Mouse (Mus musculus): ENCODE data around the gene Fbxo48. TPM values are rescaled to one million over a fixed set of nuclear protein-coding genes. Genes with fewer than 3 reads are reported as not detected.

The Fbxo48 gene
- polyA plus RNA-seq (2014; fragmentation: Nextera tagmentation; extraction: Ambion mirVana) = 0.60 and 0.91 TPM in 2 replicates

GRCm38 (mm10) chr11:16950976-16951760 lies at the start of gene Fbxo48:
Gene Fbxo48 (plus strand): TSS chr11:16951375.
- H3K36me3 ChIP-seq (ENCODE audit: control insufficient read depth, insufficient read depth, low read length) = no peaks in the 10 kb centered on the region
- under 1% methylated on average over 38 of the region's 38 CpGs for WGBS

DNA sequence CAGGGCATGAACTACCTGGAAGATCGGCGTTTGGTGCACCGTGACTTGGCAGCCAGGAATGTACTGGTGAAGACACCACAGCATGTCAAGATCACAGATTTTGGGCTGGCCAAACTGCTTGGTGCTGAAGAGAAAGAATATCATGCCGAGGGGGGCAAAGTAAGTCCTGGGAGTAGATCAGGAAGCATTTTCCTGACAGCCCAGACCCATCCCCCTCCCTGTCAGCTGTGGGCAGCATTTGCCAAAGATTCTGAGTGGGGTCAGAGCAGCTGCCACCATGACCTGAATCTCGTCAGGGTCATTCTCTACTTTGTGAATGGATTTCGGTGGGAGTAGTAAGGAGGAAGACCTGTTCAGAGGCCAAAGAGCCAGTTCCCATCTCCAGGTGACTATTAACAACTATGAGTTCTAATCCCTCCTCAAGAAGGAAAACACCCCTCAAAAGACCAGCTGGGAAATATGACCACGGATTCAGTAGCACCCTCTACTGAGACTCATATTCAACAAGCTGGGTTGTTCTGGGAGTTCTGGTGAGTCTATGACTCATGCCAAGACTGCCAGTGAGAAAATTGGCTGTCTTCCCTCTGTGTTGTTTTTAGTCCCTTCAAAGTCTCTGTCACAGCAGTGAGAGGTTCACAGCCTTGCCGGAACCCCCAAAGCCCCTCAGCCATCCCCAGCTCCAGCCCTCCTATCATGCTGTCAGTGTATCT lies 46.7 kb upstream of the Fbxo48 start:
- no peak overlapping the region for H3K4me3 ChIP-seq (ENCODE audit: low read depth, low read length)
- H3K9me3 ChIP-seq (ENCODE audit: control insufficient read depth, low read length) = no peaks in the 10 kb centered on the region
- H3K4me2 ChIP-seq (ENCODE audit: low read depth, low read length) = no peak overlapping the region
- no peak overlapping the region for H3K9ac ChIP-seq (replicated peaks; ENCODE audit: low read depth, low read length)
- WGBS = 84% methylated on average over 8 of the region's 8 CpGs
- no peaks in the 10 kb centered on the region for H3K4me1 ChIP-seq (ENCODE audit: control insufficient read depth, insufficient read depth, low read length)
- no peak for ATAC-seq (ENCODE audit: low read depth)
- H3K27me3 ChIP-seq (ENCODE audit: control insufficient read depth, insufficient read depth, low read length) = no peaks in the 10 kb centered on the region
- H3K27ac ChIP-seq (ENCODE audit: low read depth, low read length) = no peak overlapping the region
- H3K36me3 ChIP-seq (ENCODE audit: control insufficient read depth, insufficient read depth, low read length) = no peaks in the 10 kb centered on the region

More at GRCm38 (mm10) chr11:16950976-16951760, at the start of gene Fbxo48:
- no peaks in the 10 kb centered on the region for H3K27me3 ChIP-seq (ENCODE audit: control insufficient read depth, insufficient read depth, low read length)
- H3K9ac ChIP-seq (replicated peaks; ENCODE audit: low read depth, low read length) = peak within 1 kb of the TSS; percentile 48
- no peaks in the 10 kb centered on the region for H3K4me1 ChIP-seq (ENCODE audit: control insufficient read depth, insufficient read depth, low read length)
- peak within 1 kb of the TSS; percentile 61 for H3K4me3 ChIP-seq (ENCODE audit: low read depth, low read length)
- ATAC-seq (ENCODE audit: low read depth) = peak; percentile 100
- peak within 1 kb of the TSS; percentile 63 for H3K4me2 ChIP-seq (ENCODE audit: low read depth, low read length)
- H3K27ac ChIP-seq (ENCODE audit: low read depth, low read length) = no peak within 1 kb of the TSS
- no peaks in the 10 kb centered on the region for H3K9me3 ChIP-seq (ENCODE audit: control insufficient read depth, low read length)

DNA sequence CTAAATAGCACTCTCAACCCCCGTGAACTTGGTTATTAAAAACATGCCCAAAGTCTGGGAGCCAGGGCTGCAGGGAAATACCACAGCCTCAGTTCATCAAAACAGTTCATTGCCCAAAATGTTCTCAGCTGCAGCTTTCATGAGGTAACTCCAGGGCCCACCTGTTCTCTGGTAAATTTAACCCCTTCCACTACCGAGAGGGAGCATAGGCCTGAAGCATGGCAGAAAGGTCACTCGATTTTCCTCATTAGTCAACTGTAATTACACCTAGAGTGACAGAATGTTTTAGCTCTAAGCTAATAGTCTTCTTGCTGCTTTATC lies 46.2 kb upstream of the Fbxo48 start:
- 84% methylated on average over 3 of the region's 3 CpGs for WGBS

DNA sequence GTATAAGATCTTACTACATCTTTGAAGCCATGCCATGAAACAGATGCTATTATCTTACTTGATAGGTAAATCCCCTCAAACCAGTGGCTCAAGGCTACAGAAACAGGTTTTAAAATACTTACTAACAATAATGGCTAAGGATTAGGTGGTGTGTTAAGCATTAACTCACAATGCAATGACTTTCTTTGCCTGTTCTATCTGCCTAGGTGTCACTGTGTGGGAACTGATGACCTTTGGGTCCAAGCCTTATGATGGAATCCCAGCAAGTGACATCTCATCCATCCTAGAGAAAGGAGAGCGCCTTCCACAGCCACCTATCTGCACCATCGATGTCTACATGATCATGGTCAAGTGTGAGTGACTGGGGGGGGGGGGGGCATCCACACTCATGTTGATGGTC lies 44.6 kb upstream of the Fbxo48 start:
- Histone ChIP-seq H3K4me2 (ENCODE audit: low read depth, low read length) (no peak overlapping the region), H3K4me3 (ENCODE audit: low read depth, low read length) (no peak overlapping the region), H3K27me3 (ENCODE audit: control insufficient read depth, insufficient read depth, low read length) (no peaks in the 10 kb centered on the region), H3K4me1 (ENCODE audit: control insufficient read depth, insufficient read depth, low read length) (no peaks in the 10 kb centered on the region), H3K9me3 (ENCODE audit: control insufficient read depth, low read length) (no peaks in the 10 kb centered on the region), H3K36me3 (ENCODE audit: control insufficient read depth, insufficient read depth, low read length) (no peaks in the 10 kb centered on the region), H3K27ac (ENCODE audit: low read depth, low read length) (no peak overlapping the region), H3K9ac (replicated peaks; ENCODE audit: low read depth, low read length) (no peak overlapping the region)
- ATAC-seq (ENCODE audit: low read depth) = no peak
- 95% methylated on average over 2 of the region's 2 CpGs for WGBS

More for the DNA sequence above, 46.2 kb upstream of the Fbxo48 start:
- H3K27me3 ChIP-seq (ENCODE audit: control insufficient read depth, insufficient read depth, low read length) = no peaks in the 10 kb centered on the region
- H3K9ac ChIP-seq (replicated peaks; ENCODE audit: low read depth, low read length) = no peak overlapping the region
- H3K36me3 ChIP-seq (ENCODE audit: control insufficient read depth, insufficient read depth, low read length) = no peaks in the 10 kb centered on the region
- no peaks in the 10 kb centered on the region for H3K9me3 ChIP-seq (ENCODE audit: control insufficient read depth, low read length)
- no peak overlapping the region for H3K27ac ChIP-seq (ENCODE audit: low read depth, low read length)
- no peak for ATAC-seq (ENCODE audit: low read depth)
- no peak overlapping the region for H3K4me3 ChIP-seq (ENCODE audit: low read depth, low read length)
- no peak overlapping the region for H3K4me2 ChIP-seq (ENCODE audit: low read depth, low read length)
- no peaks in the 10 kb centered on the region for H3K4me1 ChIP-seq (ENCODE audit: control insufficient read depth, insufficient read depth, low read length)

GRCm38 (mm10) chr11:16907517-16908129 lies 43.6 kb upstream of the Fbxo48 start:
- H3K36me3 ChIP-seq (ENCODE audit: control insufficient read depth, insufficient read depth, low read length) = no peaks in the 10 kb centered on the region
- no peak overlapping the region for H3K27ac ChIP-seq (ENCODE audit: low read depth, low read length)
- no peak for ATAC-seq (ENCODE audit: low read depth)
- no peaks in the 10 kb centered on the region for H3K27me3 ChIP-seq (ENCODE audit: control insufficient read depth, insufficient read depth, low read length)
- no peak overlapping the region for H3K4me3 ChIP-seq (ENCODE audit: low read depth, low read length)
- H3K9ac ChIP-seq (replicated peaks; ENCODE audit: low read depth, low read length) = no peak overlapping the region
- H3K9me3 ChIP-seq (ENCODE audit: control insufficient read depth, low read length) = no peaks in the 10 kb centered on the region
- H3K4me2 ChIP-seq (ENCODE audit: low read depth, low read length) = no peak overlapping the region
- H3K4me1 ChIP-seq (ENCODE audit: control insufficient read depth, insufficient read depth, low read length) = no peaks in the 10 kb centered on the region
- 91% methylated on average over 1 of the region's 1 CpGs for WGBS

DNA sequence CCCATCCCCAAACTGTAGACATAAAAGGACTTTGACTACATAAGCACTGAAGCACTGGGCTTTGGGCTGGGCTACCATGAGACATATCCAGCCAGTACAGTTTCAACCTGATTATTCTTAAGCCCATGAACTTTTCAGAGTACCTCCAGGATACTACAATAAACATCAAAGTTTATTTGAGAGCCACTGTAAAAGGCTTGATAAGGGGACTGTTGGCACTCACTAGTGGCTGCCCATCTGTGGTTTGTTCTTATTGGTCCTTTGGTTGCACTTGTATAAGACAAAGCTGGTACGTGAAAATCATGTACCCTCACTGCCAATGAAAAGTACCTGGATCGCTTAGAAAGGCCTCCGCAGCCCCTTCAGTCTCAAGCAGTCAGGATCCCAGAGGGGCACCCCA lies 36.4 kb upstream of the Fbxo48 start:
- H3K4me1 ChIP-seq (ENCODE audit: control insufficient read depth, insufficient read depth, low read length) = no peaks in the 10 kb centered on the region
- no peak overlapping the region for H3K4me2 ChIP-seq (ENCODE audit: low read depth, low read length)
- no peaks in the 10 kb centered on the region for H3K9me3 ChIP-seq (ENCODE audit: control insufficient read depth, low read length)
- H3K9ac ChIP-seq (replicated peaks; ENCODE audit: low read depth, low read length) = no peak overlapping the region
- H3K4me3 ChIP-seq (ENCODE audit: low read depth, low read length) = no peak overlapping the region
- no peak for ATAC-seq (ENCODE audit: low read depth)
- no peaks in the 10 kb centered on the region for H3K27me3 ChIP-seq (ENCODE audit: control insufficient read depth, insufficient read depth, low read length)
- WGBS = 73% methylated on average over 3 of the region's 3 CpGs
- no peaks in the 10 kb centered on the region for H3K36me3 ChIP-seq (ENCODE audit: control insufficient read depth, insufficient read depth, low read length)
- no peak overlapping the region for H3K27ac ChIP-seq (ENCODE audit: low read depth, low read length)

- Histone ChIP-seq H3K36me3 (ENCODE audit: control insufficient read depth, insufficient read depth, low read length) (no peaks in the 10 kb centered on the region), H3K27me3 (ENCODE audit: control insufficient read depth, insufficient read depth, low read length) (no peaks in the 10 kb centered on the region), H3K27ac (ENCODE audit: low read depth, low read length) (no peak overlapping the region), H3K4me2 (ENCODE audit: low read depth, low read length) (no peak overlapping the region), H3K9ac (replicated peaks; ENCODE audit: low read depth, low read length) (no peak overlapping the region), H3K9me3 (ENCODE audit: control insufficient read depth, low read length) (no peaks in the 10 kb centered on the region), H3K4me1 (ENCODE audit: control insufficient read depth, insufficient read depth, low read length) (no peaks in the 10 kb centered on the region), H3K4me3 (ENCODE audit: low read depth, low read length) (no peak overlapping the region)
- 70% methylated on average over 5 of the region's 5 CpGs for WGBS
- ATAC-seq (ENCODE audit: low read depth) = no peak
Observed at GRCm38 (mm10) chr11:16915850-16916249, 35.3 kb upstream of the Fbxo48 start.

GRCm38 (mm10) chr11:16917512-16917911 lies 33.7 kb upstream of the Fbxo48 start:
- Histone ChIP-seq H3K9ac (replicated peaks; ENCODE audit: low read depth, low read length) (no peak overlapping the region), H3K4me3 (ENCODE audit: low read depth, low read length) (no peak overlapping the region), H3K4me2 (ENCODE audit: low read depth, low read length) (no peak overlapping the region), H3K36me3 (ENCODE audit: control insufficient read depth, insufficient read depth, low read length) (no peaks in the 10 kb centered on the region), H3K27ac (ENCODE audit: low read depth, low read length) (no peak overlapping the region), H3K4me1 (ENCODE audit: control insufficient read depth, insufficient read depth, low read length) (no peaks in the 10 kb centered on the region), H3K27me3 (ENCODE audit: control insufficient read depth, insufficient read depth, low read length) (no peaks in the 10 kb centered on the region), H3K9me3 (ENCODE audit: control insufficient read depth, low read length) (no peaks in the 10 kb centered on the region)
- no peak for ATAC-seq (ENCODE audit: low read depth)
- 98% methylated on average over 2 of the region's 2 CpGs for WGBS

- no peak overlapping the region for H3K4me3 ChIP-seq (ENCODE audit: low read depth, low read length)
- no peaks in the 10 kb centered on the region for H3K9me3 ChIP-seq (ENCODE audit: control insufficient read depth, low read length)
- no peak for ATAC-seq (ENCODE audit: low read depth)
- WGBS = 91% methylated on average over 3 of the region's 3 CpGs
- H3K4me1 ChIP-seq (ENCODE audit: control insufficient read depth, insufficient read depth, low read length) = no peaks in the 10 kb centered on the region
- H3K27ac ChIP-seq (ENCODE audit: low read depth, low read length) = no peak overlapping the region
- H3K4me2 ChIP-seq (ENCODE audit: low read depth, low read length) = no peak overlapping the region
- no peaks in the 10 kb centered on the region for H3K36me3 ChIP-seq (ENCODE audit: control insufficient read depth, insufficient read depth, low read length)
- H3K27me3 ChIP-seq (ENCODE audit: control insufficient read depth, insufficient read depth, low read length) = no peaks in the 10 kb centered on the region
- no peak overlapping the region for H3K9ac ChIP-seq (replicated peaks; ENCODE audit: low read depth, low read length)
Observed at GRCm38 (mm10) chr11:16932159-16932558, 19.0 kb upstream of the Fbxo48 start.
